Mouse (Mus musculus) erythroid progenitor cell, adult 5-6 weeks (primary cell): ENCODE results near the gene Hist2h4. TPM values are rescaled to one million over a fixed set of nuclear protein-coding genes. Genes with fewer than 3 reads are reported as not detected.

Source experiments
- ATAC-seq: replicated peaks from 2 replicates; pipeline ENCODE4 v1.8.0; 2016; ENCODE audit warnings: moderate number of reproducible peaks, mild to moderate bottlenecking, moderate TSS enrichment, inconsistent platforms; ENCODE audit not compliant: poor library complexity, low FRiP score, severe bottlenecking
- total RNA-seq, 2 experiments: library from RNA; stranded (forward) in 1 of 2; stranded (reverse) in 1 of 2; fragments of 150-400 nt in 1 of 2; fragments of 186-747, 209-891 nt in 1 of 2; gene quantifications; 2 replicates each; pipeline versions ENCODE4 v1.2.3 to v1.2.4; 2015 to 2017; ENCODE audit warnings: low replicate concordance in 2 of 2

Gene Hist2h4
- total RNA-seq, 2 experiments from 2014 or later: 543 to 928 TPM

- ATAC-seq: no peak
These were observed 32.0 kb downstream of the Hist2h4 start for GRCm38 (mm10) chr3:96230910-96231757.

GRCm38 (mm10) chr3:96230404-96230803 lies 32.7 kb downstream of the Hist2h4 start:
- no peak for ATAC-seq

DNA sequence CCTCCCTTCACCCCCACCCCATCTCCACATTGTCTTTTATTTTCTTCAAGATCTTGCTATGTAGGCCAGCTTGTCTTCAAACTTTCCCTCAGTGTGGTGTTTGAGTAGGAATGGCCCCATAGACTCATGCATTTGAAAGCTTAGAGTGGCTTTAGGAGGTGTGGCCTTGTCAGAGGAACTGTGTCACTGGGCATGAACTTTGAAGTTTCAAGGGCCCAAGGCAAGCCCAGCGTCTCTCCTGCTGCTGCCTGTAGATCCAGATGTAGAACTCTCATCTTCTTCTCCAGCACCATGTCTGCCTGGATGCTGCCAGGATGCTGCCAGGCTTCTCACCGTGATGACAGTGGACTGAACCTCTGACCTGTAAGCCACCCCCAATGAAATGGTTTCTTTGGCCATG lies 34.3 kb downstream of the Hist2h4 start:
- no peak for ATAC-seq

DNA sequence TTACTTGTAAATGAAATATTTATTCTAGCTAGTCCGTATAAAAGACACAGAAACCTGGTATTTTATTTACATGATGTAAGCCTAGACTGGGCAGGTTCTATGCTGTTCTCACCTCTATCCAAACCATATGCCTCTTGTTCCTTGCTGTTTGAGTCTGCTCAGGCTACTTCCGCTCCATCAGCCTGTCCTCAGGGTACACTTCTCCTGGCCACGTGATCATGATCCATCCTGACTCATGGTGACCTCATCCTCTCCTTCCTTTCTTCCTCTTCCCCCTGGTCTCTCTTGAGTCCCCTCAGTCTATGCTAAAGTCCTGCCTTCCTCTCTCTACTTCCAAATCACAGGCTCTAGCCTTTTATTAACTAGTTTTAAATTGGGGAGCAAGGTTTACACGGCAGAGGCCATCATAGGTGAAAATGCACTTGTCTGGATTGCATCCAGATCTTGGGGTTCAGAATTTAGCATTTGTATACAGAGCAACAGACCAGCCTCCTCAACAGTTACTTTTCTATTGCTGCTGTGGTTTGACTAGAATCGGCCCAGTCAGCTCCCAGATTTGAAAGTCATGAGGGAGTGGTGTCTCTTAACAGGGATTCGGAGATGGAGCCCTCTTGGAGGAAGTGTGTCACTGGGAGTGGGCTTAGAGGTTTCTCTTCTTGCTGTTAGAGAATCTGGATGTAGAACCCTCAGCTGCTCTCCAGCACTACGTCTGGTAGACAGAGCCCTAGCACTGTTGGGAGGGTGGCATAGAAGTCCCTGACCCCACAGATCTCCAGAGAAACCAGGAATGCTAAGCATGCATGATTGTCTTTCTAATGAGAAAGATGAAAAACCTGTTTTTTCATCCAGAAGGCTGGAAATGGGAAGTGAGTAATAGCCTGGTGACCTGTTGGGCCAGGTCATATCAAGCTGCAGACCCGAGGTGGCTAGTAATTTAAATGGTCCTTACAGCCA lies 36.1 kb downstream of the Hist2h4 start:
- no peak for ATAC-seq

GRCm38 (mm10) chr3:96225421-96225820 lies 37.7 kb downstream of the Hist2h4 start:
- no peak for ATAC-seq

DNA sequence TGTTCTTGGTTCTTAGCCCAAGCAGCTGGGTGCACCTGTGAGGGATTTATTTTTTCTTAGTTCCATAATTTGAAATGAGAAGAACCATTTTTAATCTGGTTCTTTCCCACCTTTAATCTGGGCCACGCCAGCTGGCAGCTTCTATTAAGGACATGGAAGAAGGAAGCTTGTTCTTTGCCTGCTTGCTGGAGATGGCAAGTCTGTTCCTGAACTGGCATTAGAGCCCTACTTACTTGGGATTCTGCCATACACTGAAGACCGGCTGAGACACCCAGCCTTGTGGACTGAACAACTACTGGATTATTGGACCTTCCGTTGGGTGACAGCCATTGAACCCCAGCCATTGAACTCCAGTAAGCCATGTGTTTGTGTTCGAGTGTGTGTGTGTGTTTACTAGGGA lies 40.3 kb downstream of the Hist2h4 start:
- ATAC-seq: no peak

DNA sequence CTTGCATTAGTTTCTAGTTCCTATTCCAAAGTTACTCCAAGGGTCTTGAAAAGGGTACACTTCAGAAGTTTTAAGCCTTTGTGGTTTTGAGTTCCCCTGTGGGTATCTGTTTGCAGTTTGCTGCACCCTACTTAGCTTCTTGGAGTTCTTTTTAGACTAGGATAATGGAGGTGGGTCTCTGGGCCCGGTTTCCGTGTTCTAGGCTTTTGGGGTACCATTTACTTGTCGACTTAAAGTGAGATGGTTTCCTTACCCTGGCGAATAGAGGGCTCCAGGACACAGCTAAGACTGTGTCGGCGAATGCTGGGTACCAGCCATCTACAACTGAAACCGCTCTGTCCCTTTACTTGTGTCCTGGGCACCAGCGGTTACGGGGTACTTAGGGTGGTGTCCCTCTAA lies 41.5 kb downstream of the Hist2h4 start:
- peak; percentile 17; the same call in 1 of the 2 replicates for ATAC-seq

- peak; percentile 79 for ATAC-seq
These were observed 42.1 kb downstream of the Hist2h4 start, which contains the start of the genes Hist2h2ac and Hist2h2be for GRCm38 (mm10) chr3:96220765-96221639. Gene Hist2h2ac, minus strand, starts transcription at chr3:96220880. Gene Hist2h2be, plus strand, starts transcription at chr3:96221119.

DNA sequence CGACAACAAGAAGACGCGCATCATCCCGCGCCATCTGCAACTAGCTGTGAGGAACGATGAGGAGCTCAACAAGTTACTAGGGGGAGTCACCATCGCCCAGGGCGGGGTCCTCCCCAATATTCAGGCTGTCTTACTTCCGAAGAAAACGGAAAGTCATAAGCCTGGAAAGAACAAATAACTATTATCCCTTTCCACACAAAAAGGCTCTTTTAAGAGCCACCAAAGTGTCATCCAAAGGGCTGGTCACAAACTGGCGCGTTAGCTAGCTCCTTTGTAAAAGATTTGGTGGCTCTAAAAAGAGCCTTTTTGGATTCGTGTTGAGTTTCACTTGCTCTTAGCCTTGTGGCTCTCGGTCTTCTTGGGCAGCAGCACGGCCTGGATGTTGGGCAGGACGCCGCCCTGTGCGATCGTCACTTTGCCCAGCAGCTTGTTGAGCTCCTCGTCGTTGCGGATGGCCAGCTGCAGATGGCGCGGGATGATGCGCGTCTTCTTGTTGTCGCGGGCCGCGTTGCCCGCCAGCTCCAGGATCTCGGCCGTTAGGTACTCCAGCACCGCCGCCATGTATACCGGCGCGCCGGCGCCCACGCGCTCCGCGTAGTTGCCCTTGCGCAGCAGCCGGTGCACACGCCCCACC lies 42.9 kb downstream of the Hist2h4 start:
- ATAC-seq: peak; percentile 19; the same call in 1 of the 2 replicates

DNA sequence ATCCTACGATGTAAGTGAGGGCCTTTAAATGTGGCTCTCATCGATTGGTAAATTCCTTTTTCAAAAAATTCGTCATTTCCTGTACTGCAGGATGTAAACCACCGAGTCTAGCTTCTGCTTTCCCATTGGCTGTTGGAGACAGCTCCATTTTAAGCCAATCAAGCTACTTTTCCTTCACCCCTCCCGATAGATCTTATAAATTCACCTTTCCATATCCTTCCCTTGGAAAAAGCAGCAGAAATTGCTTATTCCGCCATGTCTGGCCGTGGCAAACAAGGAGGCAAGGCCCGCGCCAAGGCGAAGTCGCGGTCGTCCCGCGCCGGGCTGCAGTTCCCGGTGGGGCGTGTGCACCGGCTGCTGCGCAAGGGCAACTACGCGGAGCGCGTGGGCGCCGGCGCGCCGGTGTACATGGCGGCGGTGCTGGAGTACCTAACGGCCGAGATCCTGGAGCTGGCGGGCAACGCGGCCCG lies 43.4 kb downstream of the Hist2h4 start, which contains the start of the genes Bola1 and Hist2h2ab:
Gene Bola1 (minus strand): TSS at position 49 of the 470 bp plus-strand sequence.
Gene Hist2h2ab (plus strand): TSS at position 205 of the 470 bp plus-strand sequence.
- peak; percentile 62 for ATAC-seq

GRCm38 (mm10) chr3:96219191-96219641 lies 43.9 kb downstream of the Hist2h4 start:
- peak; percentile 10 for ATAC-seq

Other genes with a start within 250 kb of the Hist2h4 start
- 9.0 and 32.3 TPM in 2 replicates for gene Vps45, start 204.8 kb downstream of the Hist2h4 start, total RNA-seq (2015; ENCODE audit: low replicate concordance)
- 8.2 and 34.4 TPM in 2 replicates for gene Vps45, start 204.8 kb downstream of the Hist2h4 start, total RNA-seq (2017; ENCODE audit: low replicate concordance)
- gene Otud7b, start 158.8 kb downstream of the Hist2h4 start, total RNA-seq (2015; ENCODE audit: low replicate concordance): 4.6 and 9.4 TPM in 2 replicates
- gene Otud7b, start 158.8 kb downstream of the Hist2h4 start, total RNA-seq (2017; ENCODE audit: low replicate concordance): 28.5 and 37.6 TPM in 2 replicates
- gene Mtmr11, start 101.3 kb downstream of the Hist2h4 start, total RNA-seq (2015; ENCODE audit: low replicate concordance): not detected in 2 replicates
- gene Mtmr11, start 101.3 kb downstream of the Hist2h4 start, total RNA-seq (2017; ENCODE audit: low replicate concordance): not detected in 2 replicates
- gene Sf3b4, start 91.0 kb downstream of the Hist2h4 start, total RNA-seq (2015; ENCODE audit: low replicate concordance): 19.8 and 38.1 TPM in 2 replicates
- 6.2 and 9.5 TPM in 2 replicates for gene Sf3b4, start 91.0 kb downstream of the Hist2h4 start, total RNA-seq (2017; ENCODE audit: low replicate concordance)
- not detected in 2 replicates for gene Sv2a, start 82.2 kb downstream of the Hist2h4 start, total RNA-seq (2015; ENCODE audit: low replicate concordance)
- not detected in 2 replicates for gene Sv2a, start 82.2 kb downstream of the Hist2h4 start, total RNA-seq (2017; ENCODE audit: low replicate concordance)
- gene Bola1, start 43.6 kb downstream of the Hist2h4 start, total RNA-seq (2015; ENCODE audit: low replicate concordance): 10.8 and 11.3 TPM in 2 replicates
- 4.9 and 15.5 TPM in 2 replicates for gene Bola1, start 43.6 kb downstream of the Hist2h4 start, total RNA-seq (2017; ENCODE audit: low replicate concordance)
- 6.8 and 8.4 TPM in 2 replicates for gene Hist2h2ab, start 43.4 kb downstream of the Hist2h4 start, total RNA-seq (2015; ENCODE audit: low replicate concordance)
- gene Hist2h2ab, start 43.4 kb downstream of the Hist2h4 start, total RNA-seq (2017; ENCODE audit: low replicate concordance): 256 and 561 TPM in 2 replicates
- gene Hist2h2ac, start 42.4 kb downstream of the Hist2h4 start, total RNA-seq (2015; ENCODE audit: low replicate concordance): 180 and 195 TPM in 2 replicates
- 7,308 and 8,144 TPM in 2 replicates for gene Hist2h2ac, start 42.4 kb downstream of the Hist2h4 start, total RNA-seq (2017; ENCODE audit: low replicate concordance)
- gene Hist2h2be, start 42.2 kb downstream of the Hist2h4 start, total RNA-seq (2015; ENCODE audit: low replicate concordance): 46.5 and 50.7 TPM in 2 replicates
- gene Hist2h2be, start 42.2 kb downstream of the Hist2h4 start, total RNA-seq (2017; ENCODE audit: low replicate concordance): 35.9 and 44.5 TPM in 2 replicates
- 1,103 and 1,242 TPM in 2 replicates for gene Hist2h3c2, start 24.2 kb downstream of the Hist2h4 start, total RNA-seq (2015; ENCODE audit: low replicate concordance)
- gene Hist2h3c2, start 24.2 kb downstream of the Hist2h4 start, total RNA-seq (2017; ENCODE audit: low replicate concordance): 928 and 1,001 TPM in 2 replicates
- 454 and 530 TPM in 2 replicates for gene Hist2h2aa2, start 23.0 kb downstream of the Hist2h4 start, total RNA-seq (2015; ENCODE audit: low replicate concordance)
- gene Hist2h2aa2, start 23.0 kb downstream of the Hist2h4 start, total RNA-seq (2017; ENCODE audit: low replicate concordance): 15,181 TPM in 1 of 2 replicates, not detected in the other
- not detected in 2 replicates for gene Hist2h2aa1, start 17.8 kb downstream of the Hist2h4 start, total RNA-seq (2015; ENCODE audit: low replicate concordance)
- gene Hist2h2aa1, start 17.8 kb downstream of the Hist2h4 start, total RNA-seq (2017; ENCODE audit: low replicate concordance): 13,356 and 26,437 TPM in 2 replicates
- 79.3 and 122 TPM in 2 replicates for gene Hist2h3c1, start 16.6 kb downstream of the Hist2h4 start, total RNA-seq (2015; ENCODE audit: low replicate concordance)
- 53.9 and 62.7 TPM in 2 replicates for gene Hist2h3c1, start 16.6 kb downstream of the Hist2h4 start, total RNA-seq (2017; ENCODE audit: low replicate concordance)
- 2,922 and 3,470 TPM in 2 replicates for gene Hist2h3b, start 5.3 kb upstream of the Hist2h4 start, total RNA-seq (2015; ENCODE audit: low replicate concordance)
- gene Hist2h3b, start 5.3 kb upstream of the Hist2h4 start, total RNA-seq (2017; ENCODE audit: low replicate concordance): 1,426 and 2,043 TPM in 2 replicates
- 4,676 and 5,120 TPM in 2 replicates for gene Hist2h2bb, start 6.4 kb upstream of the Hist2h4 start, total RNA-seq (2015; ENCODE audit: low replicate concordance)
- gene Hist2h2bb, start 6.4 kb upstream of the Hist2h4 start, total RNA-seq (2017; ENCODE audit: low replicate concordance): 18,393 and 25,698 TPM in 2 replicates
- gene Fcgr1, start 30.7 kb upstream of the Hist2h4 start, total RNA-seq (2015; ENCODE audit: low replicate concordance): 3.8 and 5.0 TPM in 2 replicates
- 4.1 TPM in 1 of 2 replicates, not detected in the other for gene Fcgr1, start 30.7 kb upstream of the Hist2h4 start, total RNA-seq (2017; ENCODE audit: low replicate concordance)
- gene BC107364, start 189.0 kb upstream of the Hist2h4 start, total RNA-seq (2015; ENCODE audit: low replicate concordance): not detected in 2 replicates
- gene BC107364, start 189.0 kb upstream of the Hist2h4 start, total RNA-seq (2017; ENCODE audit: low replicate concordance): not detected in 2 replicates